Mouse (Mus musculus) spleen, adult 2 months (tissue): ENCODE measurements around the gene Ccdc148.

Experiments
- CTCF ChIP-seq: fragments of 200-500 bp; IDR thresholded peaks from 2 replicates; pipeline ENCODE4 v1.5.1; 2011; ENCODE audit warnings: mild to moderate bottlenecking, inconsistent platforms; ENCODE audit not compliant: insufficient read depth, insufficient read length, insufficient replicate concordance; ENCODE audit errors: extremely low read depth
- POLR2A ChIP-seq: fragments of 200-500 bp; IDR thresholded peaks from 2 replicates; pipeline ENCODE4 v1.6.1; 2011; ENCODE audit warnings: low read depth, low read length, inconsistent platforms

DNA sequence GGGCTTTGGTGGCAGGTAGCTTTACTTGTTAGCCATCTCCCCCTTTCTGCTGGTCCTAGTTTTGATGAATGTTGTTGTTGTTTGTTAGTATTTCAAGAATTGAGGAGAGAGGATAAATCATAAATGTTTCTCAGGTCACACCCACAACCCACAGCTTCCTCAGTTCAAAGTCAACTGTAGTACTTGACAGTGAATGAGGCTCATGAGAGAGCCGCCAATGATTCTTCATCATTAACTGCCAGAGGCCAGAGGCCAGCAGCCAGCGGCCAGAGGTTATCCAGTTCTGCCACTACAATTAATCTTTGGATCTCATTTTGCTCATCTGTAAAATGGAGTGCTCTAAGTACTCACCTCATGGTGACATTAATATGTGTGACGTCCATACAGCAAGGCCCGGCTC, 6.5 kb upstream of the Ccdc148 start:
- TF ChIP-seq POLR2A (no peak), CTCF (no peak)
